Mouse (Mus musculus): Measurements from ENCODE around the gene Arap1. TPM values are rescaled to one million over a fixed set of nuclear protein-coding genes. Genes with fewer than 3 reads are reported as not detected.

Arap1 gene
- polyA plus RNA-seq (2012) = 118 and 138 TPM in 2 replicates

DNA sequence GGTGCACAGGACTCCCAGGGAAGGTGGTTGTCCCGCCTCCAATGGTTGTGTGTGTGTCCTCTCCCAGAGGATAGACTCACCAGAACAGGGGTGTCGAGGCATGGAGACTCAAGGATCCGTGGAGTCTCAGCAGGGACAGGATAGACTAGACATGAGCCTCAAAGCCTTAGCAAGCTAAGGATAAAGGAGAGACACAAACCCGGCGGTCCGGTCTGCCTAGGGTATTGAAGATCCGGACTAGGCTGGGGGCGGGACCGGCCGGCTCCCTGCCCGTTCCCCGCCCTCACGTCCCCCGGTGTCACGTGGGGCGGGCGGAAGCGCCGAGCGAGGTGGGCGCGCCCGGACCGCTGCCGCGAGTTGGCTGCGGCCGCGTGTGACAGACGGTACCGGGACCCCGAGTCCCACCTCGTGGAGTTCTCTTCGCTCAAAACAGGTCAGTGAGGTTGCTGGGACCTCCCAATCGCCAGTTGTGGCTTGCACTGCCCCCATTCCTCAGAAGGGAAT is at the start of gene Arap1:
Gene Arap1, plus strand, starts transcription at position 301 of the 504 bp plus-strand sequence.

DNA sequence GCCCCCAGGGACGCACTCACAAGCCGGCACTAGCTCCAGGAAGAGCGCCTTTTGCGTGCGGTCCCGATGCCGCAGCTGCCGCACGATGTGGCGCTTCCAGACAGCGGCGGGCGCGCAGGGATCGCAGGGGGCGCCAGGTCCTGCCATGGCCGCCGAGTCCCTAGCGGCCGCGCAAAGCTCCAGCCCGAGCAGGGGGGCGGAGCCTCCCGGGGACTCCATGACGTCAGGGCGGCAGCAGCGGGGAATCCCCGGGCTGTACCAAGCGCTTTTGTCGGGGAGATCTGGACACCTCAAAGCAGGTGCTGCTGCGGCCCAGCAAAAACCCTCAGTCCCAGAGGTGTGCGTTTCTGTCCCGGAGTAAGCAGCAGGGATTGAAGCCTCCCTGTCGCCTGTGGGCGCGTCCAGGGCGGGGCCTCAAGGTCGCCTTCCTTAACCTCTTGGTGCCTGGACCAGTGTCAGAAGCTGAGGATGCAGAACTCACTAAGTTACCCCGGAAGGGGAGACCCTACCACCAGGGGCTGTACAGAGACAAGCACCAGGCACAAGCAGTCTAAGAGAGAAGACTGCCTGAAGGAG is 45.9 kb upstream of the Arap1 start, which contains the start of gene Atg16l2:
Gene Atg16l2, minus strand, starts transcription at position 371 of the 576 bp plus-strand sequence.

DNA sequence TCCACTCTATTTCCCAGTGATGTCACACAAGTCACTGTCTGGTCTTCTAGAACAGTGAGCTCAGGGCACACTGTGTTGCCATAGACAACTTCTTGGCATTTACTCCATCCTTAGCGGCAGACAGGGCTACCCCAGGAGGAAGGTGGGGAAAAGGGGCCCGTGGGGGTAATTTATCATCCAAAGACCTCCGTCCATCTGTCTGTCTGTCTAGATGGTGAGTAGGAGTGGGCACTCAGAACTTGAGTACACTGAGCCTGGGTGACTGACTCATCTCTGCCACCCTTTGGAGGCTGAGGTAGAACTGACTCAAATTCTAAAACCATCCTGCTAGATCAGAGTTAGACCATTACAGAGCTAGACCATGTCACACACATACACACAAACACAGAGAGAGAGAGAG is 30.9 kb upstream of the Arap1 start, which contains the start of gene Stard10:
Gene Stard10, plus strand, starts transcription at position 73 of the 400 bp plus-strand sequence.

DNA sequence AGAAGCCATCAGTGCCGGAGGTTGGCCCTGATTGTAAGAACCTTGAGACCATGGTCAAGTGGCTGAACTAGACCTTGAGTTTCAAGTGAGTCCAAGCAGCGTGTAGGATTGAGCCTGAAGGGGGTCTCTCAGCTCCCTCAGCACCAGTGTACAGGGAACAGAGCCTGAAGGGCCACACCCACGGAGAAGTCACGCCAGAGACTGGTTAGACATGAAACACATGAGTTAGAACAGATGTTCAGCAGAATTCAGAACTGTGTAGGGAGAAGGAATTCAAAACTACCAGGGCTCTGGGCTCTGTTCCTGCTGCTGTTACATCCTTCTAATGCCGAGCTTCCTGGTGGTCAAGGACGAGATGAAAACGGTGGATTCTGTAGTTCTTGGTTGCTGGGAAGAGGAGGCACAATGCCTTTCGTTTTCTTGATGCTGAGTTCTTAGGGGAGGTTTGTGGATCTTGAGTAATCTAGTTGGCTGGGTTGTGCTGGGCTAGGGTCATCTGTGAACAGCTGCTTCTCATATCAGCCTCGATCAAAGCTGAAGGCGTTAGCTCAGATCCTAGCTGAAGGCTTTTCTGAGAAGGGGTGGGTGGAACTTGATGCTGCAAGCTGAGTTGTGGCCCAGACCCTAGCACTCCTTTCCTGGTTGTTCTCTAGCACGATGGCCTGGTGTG is 62.5 kb downstream of the Arap1 start, which contains the start of gene Gm45837:
Gene Gm45837, plus strand, starts transcription at position 620 of the 670 bp plus-strand sequence.

DNA sequence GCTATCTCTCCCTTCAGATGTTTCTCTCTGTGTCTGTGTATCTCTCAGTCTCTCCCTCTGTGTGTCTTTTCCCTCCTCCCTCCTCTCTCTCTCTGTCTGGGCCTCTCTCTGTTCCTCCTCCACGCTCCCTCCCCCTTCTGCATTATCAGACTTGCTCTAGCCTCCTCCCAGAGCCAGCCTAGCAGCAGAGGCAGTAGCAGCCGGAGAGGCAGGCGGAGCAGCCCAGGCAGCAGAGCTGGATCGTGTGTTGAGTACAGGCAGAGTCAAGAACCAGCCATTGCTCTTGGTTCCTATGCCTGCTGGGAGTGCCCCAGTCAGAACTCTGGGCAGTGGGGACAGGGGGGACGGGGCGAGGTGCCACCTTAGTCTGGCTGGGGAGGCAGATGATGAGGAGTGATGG is 73.7 kb downstream of the Arap1 start, which contains the start of gene Pde2a:
Gene Pde2a, plus strand, starts transcription at position 163 of the 400 bp plus-strand sequence.

Other genes with a start within 250 kb of the Arap1 start
- gene Atg16l2, start 45.8 kb upstream of the Arap1 start, polyA plus RNA-seq (2012) = 16.9 and 19.9 TPM in 2 replicates
- gene Stard10, start 31.0 kb upstream of the Arap1 start, polyA plus RNA-seq (2012) = 419 and 496 TPM in 2 replicates
- gene Gm45837, start 62.8 kb downstream of the Arap1 start, polyA plus RNA-seq (2012) = 10.4 and 15.2 TPM in 2 replicates
- 6.5 and 8.8 TPM in 2 replicates for gene Pde2a, start 73.6 kb downstream of the Arap1 start, polyA plus RNA-seq (2012)
- 0.04 TPM in 1 of 2 replicates, not detected in the other for gene Art2b, start 237.5 kb downstream of the Arap1 start, polyA plus RNA-seq (2012)